In the genomic region with DNA sequence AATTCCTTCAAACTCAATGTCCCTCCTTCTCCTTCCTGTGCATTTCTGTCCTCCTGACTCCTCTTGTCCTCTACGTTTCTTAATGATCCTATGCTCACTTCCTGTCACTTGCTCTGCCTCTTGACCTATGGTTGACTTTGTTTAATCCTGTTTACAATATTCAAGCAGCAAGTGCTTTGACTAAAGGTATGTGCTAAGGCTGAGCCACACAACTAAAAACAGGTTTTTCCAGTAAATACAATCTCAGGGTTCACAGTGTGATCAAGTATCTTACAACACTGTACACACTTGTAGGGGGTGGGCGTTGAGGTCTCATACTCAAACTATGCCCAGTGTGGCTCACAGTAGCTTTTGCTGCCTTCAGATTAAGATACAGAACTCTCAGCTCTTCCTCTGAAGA, we compare ENCODE assay signal across 24 mouse cellular contexts. TPM values are rescaled to one million over a fixed set of nuclear protein-coding genes. Genes with fewer than 3 reads are reported as not detected.
DNase-seq lines count a peak whose midpoint lies in the region; ATAC-seq and TF ChIP-seq lines count a peak whose summit lies in the region.
"Had no signal": no experiment of that assay in that cellular context is flagged by ENCODE, and none has a peak within 500 bp of the region (broad histone marks: within the 10 kb centered on the region; RNA-seq: fewer than 3 reads in every experiment).

No protein-coding gene starts in this region.

- ATAC-seq in lung, embryonic 15.5 days (ENCODE audit: borderline replicate concordance, extremely low read depth, low FRiP score, low TSS enrichment), result no peak
- peak; percentile 78 for ATAC-seq in embryonic facial prominence, embryonic 14.5 days (ENCODE audit: low read depth)
- ATAC-seq in forebrain, embryonic 14.5 days, result no peak
- ATAC-seq: forebrain, embryonic 15.5 days; hindbrain, embryonic 16.5 days; intestine, postnatal 0 days; Patski had no signal

- TF ChIP-seq POLR2A in MEL (IDR thresholded peaks at IDR 0.05; ENCODE audit: control insufficient read depth in 1 of 2, insufficient read depth in 1 of 2, low read depth in 1 of 2, low read length in 2 of 2, poor library complexity in 1 of 2), result no peak

- H3K9ac ChIP-seq in lung, embryonic 15.5 days, result no peak overlapping the region
- no peak overlapping the region for H3K9ac ChIP-seq in MEL (ENCODE audit: control insufficient read depth, low read depth, low read length, poor library complexity, severe bottlenecking)
- no peak overlapping the region for H3K9ac ChIP-seq in embryonic facial prominence, embryonic 14.5 days (ENCODE audit: low read depth, low read length)
- H3K9ac ChIP-seq in forebrain, embryonic 14.5 days (ENCODE audit: low read length), result no peak overlapping the region
- H3K9ac ChIP-seq: forebrain, embryonic 15.5 days; limb, embryonic 12.5 days; liver, embryonic 15.5 days; neural tube, embryonic 15.5 days had no signal

- no peak for DNase-seq in lung, postnatal 10 days
- no peak for DNase-seq in MEL (ENCODE audit: low read depth, low spot score)
- DNase-seq in embryonic facial prominence, embryonic 14.5 days (ENCODE audit: low spot score), result peak; percentile 48
- DNase-seq in forebrain, embryonic 14.5 days (ENCODE audit: low spot score), result no peak
- DNase-seq in left cerebral cortex, adult 18-20 months (ENCODE audit: low spot score in 2 of 2), result no peak
- DNase-seq: adrenal gland, postnatal 36 days; cerebellum, adult 18-20 months; cerebellum, postnatal 14 days; heart, postnatal 14 days; kidney, adult 9 months; kidney, postnatal 14 days; layer of hippocampus, adult 9-11 months; midbrain, embryonic 14.5 days; retina, postnatal 1 day; right cerebral cortex, postnatal 14 days had no signal

- H3K27me3 ChIP-seq in lung, embryonic 15.5 days, result no peaks in the 10 kb centered on the region
- H3K27me3 ChIP-seq in MEL (ENCODE audit: control insufficient read depth in 1 of 2, insufficient read depth in 2 of 2, low read length in 2 of 2), result no peaks in the 10 kb centered on the region
- no peaks in the 10 kb centered on the region for H3K27me3 ChIP-seq in embryonic facial prominence, embryonic 14.5 days (replicated peaks; ENCODE audit: control insufficient read depth, insufficient read depth, low read length)
- no peaks in the 10 kb centered on the region for H3K27me3 ChIP-seq in forebrain, embryonic 14.5 days (replicated peaks; ENCODE audit: control insufficient read depth, insufficient read depth, low read length)
- H3K27me3 ChIP-seq: forebrain, embryonic 15.5 days; limb, embryonic 12.5 days; liver, embryonic 15.5 days; neural tube, embryonic 15.5 days; Patski had no signal

- 29% methylated on average over 2 of the region's 2 CpGs for WGBS in lung, embryonic 15.5 days
- 62% methylated on average over 2 of the region's 2 CpGs for WGBS in embryonic facial prominence, embryonic 14.5 days
- 84% methylated on average over 2 of the region's 2 CpGs for WGBS in forebrain, embryonic 14.5 days

- 0 out of 2 replicates have a peak overlapping the region, but pooled peaks have one; percentile 29 for H3K27ac ChIP-seq in lung, embryonic 15.5 days
- H3K27ac ChIP-seq in MEL (ENCODE audit: control insufficient read depth, low read depth, low read length), result no peak overlapping the region
- H3K27ac ChIP-seq in embryonic facial prominence, embryonic 14.5 days (replicated peaks; ENCODE audit: low read depth, low read length), result no peak overlapping the region
- H3K27ac ChIP-seq in forebrain, embryonic 14.5 days (ENCODE audit: low read depth, low read length), result no peak overlapping the region
- H3K27ac ChIP-seq: forebrain, embryonic 15.5 days; limb, embryonic 12.5 days; liver, embryonic 15.5 days; neural tube, embryonic 15.5 days had no signal

- H3K36me3 ChIP-seq in lung, embryonic 15.5 days, result peaks cover 74% of the 10 kb centered on the region
- H3K36me3 ChIP-seq in MEL (ENCODE audit: control insufficient read depth in 1 of 2, insufficient read depth in 2 of 2, low read length in 2 of 2), result peaks cover 3 to 67% of the 10 kb centered on the region in 2 experiments; a peak in 3 of 4 replicates
- H3K36me3 ChIP-seq in embryonic facial prominence, embryonic 14.5 days (ENCODE audit: control insufficient read depth, insufficient read depth, low read length), result peaks cover 98% of the 10 kb centered on the region
- peaks cover 80% of the 10 kb centered on the region for H3K36me3 ChIP-seq in forebrain, embryonic 14.5 days (ENCODE audit: control insufficient read depth, insufficient read depth, low read length)

- H3K4me2 ChIP-seq in lung, embryonic 15.5 days, result no peak overlapping the region
- H3K4me2 ChIP-seq in embryonic facial prominence, embryonic 14.5 days (ENCODE audit: low read depth, low read length), result no peak overlapping the region
- no peak overlapping the region for H3K4me2 ChIP-seq in forebrain, embryonic 14.5 days (ENCODE audit: low read length)
- H3K4me2 ChIP-seq: forebrain, embryonic 15.5 days; limb, embryonic 12.5 days; liver, embryonic 15.5 days; neural tube, embryonic 15.5 days had no signal

- TF ChIP-seq EP300 in MEL (IDR thresholded peaks at IDR 0.05; ENCODE audit: low read depth in 1 of 2, low read length in 2 of 2), result no peak

- TF ChIP-seq RAD21 in MEL (IDR thresholded peaks at IDR 0.05; ENCODE audit: low read depth, low read length), result no peak

- no peak overlapping the region for H3K4me3 ChIP-seq in lung, embryonic 15.5 days
- H3K4me3 ChIP-seq in MEL (ENCODE audit: control insufficient read depth in 1 of 2, insufficient read depth in 1 of 2, low read depth in 2 of 2, low read length in 2 of 2), result no peak overlapping the region
- no peak overlapping the region for H3K4me3 ChIP-seq in embryonic facial prominence, embryonic 14.5 days (ENCODE audit: low read depth, low read length)
- H3K4me3 ChIP-seq in forebrain, embryonic 14.5 days (ENCODE audit: low read depth, low read length), result no peak overlapping the region
- H3K4me3 ChIP-seq: forebrain, embryonic 15.5 days; limb, embryonic 12.5 days; liver, embryonic 15.5 days; neural tube, embryonic 15.5 days had no signal

- H3K9me3 ChIP-seq in lung, embryonic 15.5 days, result no peaks in the 10 kb centered on the region
- no peaks in the 10 kb centered on the region for H3K9me3 ChIP-seq in MEL (replicated peaks; ENCODE audit: insufficient read depth, low read length)
- H3K9me3 ChIP-seq in embryonic facial prominence, embryonic 14.5 days (ENCODE audit: control insufficient read depth, low read length), result no peaks in the 10 kb centered on the region
- no peaks in the 10 kb centered on the region for H3K9me3 ChIP-seq in forebrain, embryonic 14.5 days (replicated peaks; ENCODE audit: control insufficient read depth, low read length)
- H3K9me3 ChIP-seq: forebrain, embryonic 15.5 days; G1E; limb, embryonic 12.5 days; liver, embryonic 15.5 days; neural tube, embryonic 15.5 days had no signal

- peaks cover 13% of the 10 kb centered on the region; the same call in 1 of the 2 replicates for H3K4me1 ChIP-seq in lung, embryonic 15.5 days
- no peaks in the 10 kb centered on the region for H3K4me1 ChIP-seq in MEL (ENCODE audit: control insufficient read depth in 1 of 2, insufficient read depth in 2 of 2, low read length in 2 of 2)
- H3K4me1 ChIP-seq in embryonic facial prominence, embryonic 14.5 days (ENCODE audit: control insufficient read depth, insufficient read depth, low read length), result no peaks in the 10 kb centered on the region
- no peaks in the 10 kb centered on the region for H3K4me1 ChIP-seq in forebrain, embryonic 14.5 days (ENCODE audit: control insufficient read depth, insufficient read depth, low read length)

- TF ChIP-seq CTCF in MEL (IDR thresholded peaks at IDR 0.05 in 2 of 3, conservative IDR thresholded peaks at IDR 0.05 in 1 of 3; ENCODE audit: control insufficient read depth in 1 of 3, insufficient read depth in 1 of 3, low read depth in 2 of 3, low read length in 3 of 3, poor library complexity in 1 of 3, severe bottlenecking in 1 of 3), result no peak

- peaks cover 1% of the 10 kb centered on the region for H3K79me2 ChIP-seq in MEL (ENCODE audit: control insufficient read depth, insufficient read depth, low read length, poor library complexity)

TF ChIP-seq in MEL, 35 proteins besides CTCF, POLR2A, EP300 and RAD21:
- TF ChIP-seq NELFE (IDR thresholded peaks at IDR 0.05; ENCODE audit: low read depth, low read length), result peak; percentile 25; the same call in 1 of the 2 replicates
- no peak for TF ChIP-seq BHLHE40 (IDR thresholded peaks at IDR 0.05; ENCODE audit: borderline replicate concordance, low read depth, low read length)

RNA-seq across cellular contexts. Expression of gene Sub1, which starts 8.9 kb away (rescaled TPM):
- 644 and 703 TPM in 2 replicates for polyA plus RNA-seq in lung, embryonic 15.5 days (2015; fragmentation: Nextera tagmentation; extraction: Ambion mirVana)
- 369 and 372 TPM in 2 replicates for total RNA-seq in MEL (2012; rRNA removed)
- polyA plus RNA-seq in MEL (2012; ENCODE audit: insufficient read depth in 1 of 2, insufficient read length in 2 of 2, low read depth in 1 of 2, low replicate concordance in 2 of 2, missing spikeins in 1 of 2), result 100 to 1,000 TPM in 1 of 2 experiments, not detected in 1; 710 TPM
- 668 and 685 TPM in 2 replicates for polyA plus RNA-seq in embryonic facial prominence, embryonic 14.5 days (2014; fragmentation: Nextera tagmentation; extraction: Ambion mirVana)
- 534 and 557 TPM in 2 replicates for polyA plus RNA-seq in forebrain, embryonic 14.5 days (2014; fragmentation: Nextera tagmentation; extraction: Ambion mirVana)
- 100 to 1,000 TPM; 299 to 323 TPM for total RNA-seq in left cerebral cortex, adult 18-20 months (2021)
